Mouse (Mus musculus): ENCODE data around the gene Prkn.

GRCm38 (mm10) chr17:11819506-11819905, 979.3 kb downstream of the Prkn start:
- TF ChIP-seq ZC3H11A (IDR thresholded peaks at IDR 0.05; ENCODE audit: borderline replicate concordance, low read depth, low read length) (no peak), ZNF384 (IDR thresholded peaks at IDR 0.05; ENCODE audit: low read depth, low read length) (no peak), MAFK (IDR thresholded peaks at IDR 0.05; ENCODE audit: insufficient read depth, low read depth, low read length) (no peak), CHD2 (IDR thresholded peaks at IDR 0.05; ENCODE audit: low read depth, low read length) (no peak)
